Mouse (Mus musculus): ENCODE measurements around the gene Lsm2.

Lsm2 gene

GRCm38 (mm10) chr17:35012430-35012829, 30.8 kb downstream of the Lsm2 start:
- DNase-seq (ENCODE audit: low spot score): no peak

- no peak for DNase-seq (ENCODE audit: low spot score)
These were observed 31.6 kb downstream of the Lsm2 start for GRCm38 (mm10) chr17:35013221-35013620.

GRCm38 (mm10) chr17:35015296-35015695, 33.6 kb downstream of the Lsm2 start:
- no peak for DNase-seq (ENCODE audit: low spot score)

GRCm38 (mm10) chr17:35016376-35016775, 34.7 kb downstream of the Lsm2 start, which contains the start of gene Vwa7:
TSS of gene Vwa7 (plus strand) at chr17:35016579.
- peak; percentile 62 for DNase-seq (ENCODE audit: low spot score)

- DNase-seq (ENCODE audit: low spot score): no peak
These were observed 35.4 kb downstream of the Lsm2 start for GRCm38 (mm10) chr17:35016791-35017705.

- no peak for DNase-seq (ENCODE audit: low spot score)
These were observed 36.0 kb downstream of the Lsm2 start for GRCm38 (mm10) chr17:35017706-35018030.

GRCm38 (mm10) chr17:35018171-35018570, 36.5 kb downstream of the Lsm2 start:
- DNase-seq (ENCODE audit: low spot score): no peak

- no peak for DNase-seq (ENCODE audit: low spot score)
These were observed 38.2 kb downstream of the Lsm2 start for GRCm38 (mm10) chr17:35019894-35020293.

- no peak for DNase-seq (ENCODE audit: low spot score)
These were observed 38.9 kb downstream of the Lsm2 start for GRCm38 (mm10) chr17:35020551-35020950.

- peak; percentile 90 for DNase-seq (ENCODE audit: low spot score)
These were observed 39.6 kb downstream of the Lsm2 start for GRCm38 (mm10) chr17:35021163-35021808.

GRCm38 (mm10) chr17:35021842-35022477, 40.3 kb downstream of the Lsm2 start:
- DNase-seq (ENCODE audit: low spot score): no peak

- DNase-seq (ENCODE audit: low spot score): no peak
These were observed 40.9 kb downstream of the Lsm2 start for GRCm38 (mm10) chr17:35022541-35023060.

- DNase-seq (ENCODE audit: low spot score): no peak
These were observed 41.6 kb downstream of the Lsm2 start for GRCm38 (mm10) chr17:35023221-35023620.

GRCm38 (mm10) chr17:35023756-35024155, 42.1 kb downstream of the Lsm2 start:
- DNase-seq (ENCODE audit: low spot score): no peak

GRCm38 (mm10) chr17:35024261-35024660, 42.6 kb downstream of the Lsm2 start:
- DNase-seq (ENCODE audit: low spot score): no peak

- DNase-seq (ENCODE audit: low spot score): no peak
These were observed 43.2 kb downstream of the Lsm2 start for GRCm38 (mm10) chr17:35024691-35025488.

- DNase-seq (ENCODE audit: low spot score): no peak
These were observed 44.5 kb downstream of the Lsm2 start for GRCm38 (mm10) chr17:35026206-35026605.

GRCm38 (mm10) chr17:35027277-35028068, 45.8 kb downstream of the Lsm2 start, which contains the start of gene Sapcd1:
TSS of gene Sapcd1 (minus strand) at chr17:35028016.
- no peak for DNase-seq (ENCODE audit: low spot score)

- no peak for DNase-seq (ENCODE audit: low spot score)
These were observed 46.7 kb downstream of the Lsm2 start for GRCm38 (mm10) chr17:35028315-35028714.

GRCm38 (mm10) chr17:35029691-35030532, 48.2 kb downstream of the Lsm2 start:
- DNase-seq (ENCODE audit: low spot score): no peak

Measured in urinary bladder, postnatal 25 days (tissue).